Mouse (Mus musculus): Measurements from ENCODE around the gene Gm12166. TPM values are rescaled to one million over a fixed set of nuclear protein-coding genes. Genes with fewer than 3 reads are reported as not detected.

Gm12166 gene
- 12.0 and 35.2 TPM in 2 replicates for polyA plus RNA-seq (2012; rRNA removed; ENCODE audit: low replicate concordance)

DNA sequence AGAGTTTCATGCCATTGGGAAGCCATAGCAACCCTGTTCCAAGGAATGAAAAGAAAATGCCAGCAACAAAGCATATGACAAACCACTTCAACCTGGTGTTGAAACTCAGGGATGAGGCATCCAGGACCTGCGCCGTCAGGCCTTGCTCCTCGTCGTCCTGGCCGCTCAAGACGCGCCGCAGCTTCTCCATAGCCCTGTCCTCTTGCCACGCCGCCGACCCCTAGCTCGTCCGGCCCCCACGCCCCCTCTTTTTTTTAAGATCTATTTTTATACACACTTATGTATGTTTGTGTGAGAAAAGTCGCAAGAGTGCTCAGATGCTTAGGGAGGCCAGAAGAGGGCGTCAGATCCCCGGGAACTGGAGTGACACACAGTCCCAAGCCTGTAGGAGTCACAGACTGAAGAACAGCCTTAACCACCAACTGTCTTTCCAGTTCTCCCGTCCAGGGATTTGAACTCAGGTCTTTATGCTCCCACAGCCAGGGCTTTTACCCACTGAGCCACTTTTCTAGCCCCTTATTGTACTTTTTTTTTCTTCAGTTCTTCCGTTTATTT is at the start of gene Gm12166:
Gene Gm12166 (minus strand): TSS at position 217 of the 555 bp plus-strand sequence.

DNA sequence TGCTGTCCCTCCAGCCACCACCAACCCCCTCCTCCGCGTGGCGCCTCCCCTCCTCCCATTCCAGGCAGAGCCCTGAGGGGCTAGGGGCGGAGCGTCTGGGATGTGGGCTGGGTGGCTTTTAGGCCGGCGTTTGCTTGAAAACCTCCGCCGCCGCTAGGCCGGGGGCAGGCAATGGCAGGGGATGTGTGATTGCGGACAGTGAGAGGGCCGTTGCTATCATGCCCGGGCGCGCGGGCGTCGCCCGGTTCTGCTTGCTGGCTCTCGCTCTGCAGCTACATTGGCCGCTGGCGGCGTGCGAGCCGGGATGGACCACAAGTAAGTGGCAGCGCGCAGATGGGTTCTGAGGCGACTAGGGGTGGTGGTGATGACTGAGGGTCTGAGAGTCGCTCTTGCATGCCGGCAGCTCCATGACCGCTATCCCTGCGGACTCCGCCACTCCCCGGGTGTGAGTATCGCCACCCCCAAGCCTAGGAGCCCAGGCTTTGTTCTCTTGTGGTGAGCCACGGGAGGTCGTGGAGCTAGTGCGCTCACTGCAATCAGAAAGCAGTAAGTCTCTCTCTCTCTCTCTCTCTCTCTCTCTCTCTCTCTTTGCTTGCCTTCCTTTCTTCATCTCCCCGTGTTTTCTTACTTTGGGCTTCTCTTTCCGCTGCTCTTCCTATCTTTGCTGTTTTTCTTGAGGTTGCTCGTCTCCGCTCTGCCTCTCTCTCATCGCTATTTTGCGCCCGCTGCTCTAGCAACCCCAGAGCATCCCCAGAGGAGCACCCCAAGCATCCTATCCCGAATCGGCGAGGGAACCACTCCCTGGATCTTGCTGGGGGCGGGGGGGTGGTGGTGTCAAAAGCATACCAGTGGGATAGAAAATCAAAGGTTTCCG is 4.0 kb upstream of the Gm12166 start, which contains the start of gene Adam19:
Gene Adam19 (plus strand): TSS at position 97 of the 874 bp plus-strand sequence.

Other genes starting within 250 kb of the Gm12166 start
- gene Clint1, start 200.3 kb downstream of the Gm12166 start, polyA plus RNA-seq (2012; rRNA removed; ENCODE audit: low replicate concordance), result 39.7 and 54.0 TPM in 2 replicates
- gene Lsm11, start 107.4 kb downstream of the Gm12166 start, polyA plus RNA-seq (2012; rRNA removed; ENCODE audit: low replicate concordance), result 3.4 and 7.4 TPM in 2 replicates
- 4.9 and 10.8 TPM in 2 replicates for gene Thg1l, start 96.8 kb downstream of the Gm12166 start, polyA plus RNA-seq (2012; rRNA removed; ENCODE audit: low replicate concordance)
- gene Sox30, start 72.0 kb downstream of the Gm12166 start, polyA plus RNA-seq (2012; rRNA removed; ENCODE audit: low replicate concordance), result 0.04 and 0.26 TPM in 2 replicates
- 16.2 and 21.2 TPM in 2 replicates for gene Adam19, start 3.7 kb upstream of the Gm12166 start, polyA plus RNA-seq (2012; rRNA removed; ENCODE audit: low replicate concordance)
- 0.87 and 3.2 TPM in 2 replicates for gene Nipal4, start 114.2 kb upstream of the Gm12166 start, polyA plus RNA-seq (2012; rRNA removed; ENCODE audit: low replicate concordance)
- 0.07 and 0.68 TPM in 2 replicates for gene Fndc9, start 183.2 kb upstream of the Gm12166 start, polyA plus RNA-seq (2012; rRNA removed; ENCODE audit: low replicate concordance)